Mouse (Mus musculus) cortical plate, adult 2 months (tissue): ENCODE results near the gene Kctd18. TPM values are rescaled to one million over a fixed set of nuclear protein-coding genes. Genes with fewer than 3 reads are reported as not detected.
A peak's percentile ranks its signal among the peaks of the same experiment; 100 is the strongest.

Source experiments
- H3K27ac ChIP-seq: fragments of 200-500 bp; 2 replicates; pipeline ENCODE4 v1.5.1; 2012; ENCODE audit warnings: low read length, control low read depth, inconsistent platforms; ENCODE audit not compliant: insufficient read depth
- H3K4me1 ChIP-seq: fragments of 200-500 bp; 2 replicates; pipeline ENCODE4 v1.6.1; 2011; ENCODE audit warnings: low read length; ENCODE audit not compliant: control insufficient read depth, insufficient read depth
- H3K4me3 ChIP-seq: fragments of 200-500 bp; 2 replicates; pipeline ENCODE4 v1.5.1; 2011; ENCODE audit warnings: mild to moderate bottlenecking, low read length, control low read depth; ENCODE audit not compliant: insufficient read depth
- CTCF ChIP-seq: fragments of 200-500 bp; IDR thresholded peaks from 2 replicates; pipeline ENCODE4 v1.5.1; 2011; ENCODE audit warnings: mild to moderate bottlenecking, control low read depth, low read length; ENCODE audit not compliant: insufficient read depth; ENCODE audit errors: extremely low read depth
- POLR2A ChIP-seq: fragments of 200-500 bp; IDR thresholded peaks from 2 replicates; pipeline ENCODE4 v1.6.1; 2011; ENCODE audit warnings: mild to moderate bottlenecking, low read length, control low read depth; ENCODE audit not compliant: insufficient read depth; ENCODE audit errors: extremely low read depth
- polyA plus RNA-seq: library from polyadenylated mRNA; depleted of rRNA; stranded (reverse); fragments of >200 nt; gene quantifications from 2 replicates; pipeline ENCODE4 v1.2.3, GENCODE M21; 2012

Gene Kctd18
- polyA plus RNA-seq, 1 experiment = 21.4 TPM

DNA sequence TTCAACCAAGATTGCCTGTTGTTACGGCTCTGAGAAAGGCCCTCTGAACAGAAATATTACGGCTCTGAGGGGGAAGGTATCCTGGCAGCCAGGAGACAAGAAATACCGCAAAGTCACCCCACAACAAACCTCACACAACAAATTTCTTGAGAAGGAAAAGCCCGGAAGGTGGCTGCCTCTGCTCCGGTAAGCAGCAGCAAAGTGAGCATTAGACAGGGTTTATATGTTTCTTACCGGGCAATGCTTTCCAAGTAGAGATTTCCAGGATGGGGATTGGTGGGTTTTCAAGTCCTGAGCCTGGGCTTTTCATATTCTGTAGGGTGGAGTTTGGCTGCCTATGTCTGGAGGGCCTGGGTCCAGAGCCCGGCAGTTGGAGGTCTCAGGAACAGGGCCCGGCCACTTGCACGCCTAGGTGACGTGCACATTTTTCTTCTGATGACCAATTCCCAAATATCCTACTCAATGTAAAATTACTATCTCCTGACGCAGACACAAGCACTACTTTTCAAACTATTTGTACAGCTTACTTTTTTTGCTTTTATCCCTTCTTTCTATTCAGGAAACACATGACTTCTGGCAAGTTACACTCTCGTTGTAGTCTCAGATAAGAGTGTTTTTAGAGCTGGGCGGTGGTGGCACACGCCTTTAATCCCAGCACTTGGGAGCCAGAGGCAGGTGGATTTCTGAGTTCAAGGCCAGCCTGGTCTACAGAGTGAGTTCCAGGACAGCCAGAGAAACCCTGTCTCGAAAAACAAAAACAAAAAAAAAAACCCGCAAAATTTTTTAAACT, 65.0 kb downstream of the Kctd18 start:
- no peak for TF ChIP-seq CTCF
- no peak for TF ChIP-seq POLR2A
- H3K4me3 ChIP-seq = no peak overlapping the region
- no peak overlapping the region for H3K27ac ChIP-seq
- H3K4me1 ChIP-seq = no peaks in the 10 kb centered on the region

DNA sequence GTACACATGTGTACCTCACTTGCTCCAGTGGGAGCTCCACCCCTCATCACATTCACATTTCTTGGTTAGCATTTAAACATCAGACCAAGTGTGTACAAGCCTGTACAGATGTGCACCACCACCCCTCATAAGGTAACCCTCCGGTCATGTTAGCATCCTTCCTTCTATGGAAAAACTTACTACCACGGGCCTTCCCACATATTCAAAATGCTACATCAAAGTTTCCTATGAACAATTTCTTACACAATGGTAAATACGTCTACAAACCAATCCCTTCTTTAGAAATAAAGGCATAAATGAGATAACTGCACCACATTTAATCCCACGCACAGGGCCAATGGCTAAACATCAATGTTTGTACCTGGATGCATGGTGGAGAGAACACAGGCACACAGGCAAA, 66.2 kb downstream of the Kctd18 start:
- no peak overlapping the region for H3K4me3 ChIP-seq
- no peak for TF ChIP-seq CTCF
- no peak for TF ChIP-seq POLR2A
- no peaks in the 10 kb centered on the region for H3K4me1 ChIP-seq
- H3K27ac ChIP-seq = no peak overlapping the region

DNA sequence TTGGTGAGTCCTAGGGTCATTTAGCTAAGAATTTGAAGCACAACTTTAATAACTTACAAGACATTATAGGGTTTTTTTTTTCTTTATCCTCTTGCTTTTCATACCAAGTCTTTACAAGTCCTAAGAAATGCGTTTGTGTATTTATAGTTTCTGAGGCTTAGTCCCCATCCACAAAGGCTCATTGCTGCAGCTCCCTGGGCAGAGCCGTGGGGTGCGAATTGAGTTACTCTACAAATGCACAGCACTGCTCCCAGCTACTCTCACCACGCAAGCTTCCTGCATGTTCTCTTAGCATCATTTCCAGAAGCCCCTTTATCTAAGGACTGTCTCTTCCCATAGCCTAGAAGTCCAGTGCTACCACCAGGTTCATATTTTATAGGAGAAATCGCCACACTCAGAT, 69.0 kb downstream of the Kctd18 start:
- H3K4me3 ChIP-seq = no peak overlapping the region
- no peak overlapping the region for H3K27ac ChIP-seq
- TF ChIP-seq POLR2A (no peak), CTCF (no peak)
- no peaks in the 10 kb centered on the region for H3K4me1 ChIP-seq

DNA sequence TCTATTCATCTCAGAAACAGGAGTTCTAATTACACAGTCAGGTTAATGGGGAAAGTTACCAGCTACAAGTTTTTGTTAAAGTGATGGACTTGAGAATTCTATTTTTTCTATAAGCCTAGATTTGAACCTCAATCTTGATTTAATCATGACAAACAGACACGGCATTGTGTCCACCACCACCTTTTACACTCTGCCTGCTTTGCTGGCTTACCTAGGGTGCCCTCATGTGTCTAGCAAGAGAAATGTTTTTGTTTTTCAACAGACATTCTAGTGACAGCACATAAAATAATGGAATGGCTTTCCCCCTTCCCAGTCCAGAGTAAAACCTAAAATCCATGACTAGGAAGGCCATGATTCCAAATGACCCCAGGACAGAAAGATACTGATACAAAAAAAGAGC, 69.6 kb downstream of the Kctd18 start:
- peak; percentile 72 for TF ChIP-seq CTCF
- no peak for TF ChIP-seq POLR2A
- Histone ChIP-seq H3K4me1 (no peaks in the 10 kb centered on the region), H3K4me3 (no peak overlapping the region), H3K27ac (no peak overlapping the region)

DNA sequence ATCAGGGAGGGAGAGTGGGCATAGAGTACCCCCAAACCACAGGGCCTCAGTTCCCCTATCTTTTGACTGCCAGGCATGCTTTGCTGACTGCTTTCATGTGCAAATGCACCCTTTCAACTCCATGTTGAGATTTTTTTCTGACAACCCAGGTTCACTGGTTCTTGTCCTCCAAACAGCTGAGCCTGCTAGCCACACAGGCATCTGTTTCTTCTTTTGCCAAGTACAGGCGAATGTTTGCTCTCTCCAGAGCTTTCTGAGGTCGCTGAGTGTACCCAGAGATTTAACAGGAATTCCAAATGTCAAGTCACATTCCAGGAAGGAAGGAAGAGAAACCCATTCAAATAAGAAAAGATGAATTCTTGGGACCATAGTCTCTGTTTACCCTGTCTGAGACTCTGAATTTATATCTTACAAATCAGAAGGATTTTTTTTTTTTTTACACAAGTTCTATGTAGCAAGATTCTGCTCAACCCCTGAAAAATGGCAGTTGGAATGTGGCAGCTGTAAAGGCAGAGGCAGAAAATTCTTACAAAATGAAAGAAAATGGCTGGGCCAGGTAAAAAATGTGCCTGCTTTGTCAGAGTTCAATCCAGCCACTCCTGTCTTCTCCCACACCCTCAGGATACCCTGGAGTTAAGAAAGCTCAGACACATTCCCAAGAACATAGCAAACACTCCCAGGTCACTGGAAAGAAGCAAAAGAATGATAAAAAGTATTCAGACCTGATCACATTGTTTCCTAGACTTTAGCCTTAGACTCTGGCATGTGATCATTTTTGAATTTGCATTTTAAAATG, 71.0 kb downstream of the Kctd18 start:
- TF ChIP-seq POLR2A = no peak
- Histone ChIP-seq H3K27ac (no peak overlapping the region), H3K4me3 (no peak overlapping the region), H3K4me1 (no peaks in the 10 kb centered on the region)

DNA sequence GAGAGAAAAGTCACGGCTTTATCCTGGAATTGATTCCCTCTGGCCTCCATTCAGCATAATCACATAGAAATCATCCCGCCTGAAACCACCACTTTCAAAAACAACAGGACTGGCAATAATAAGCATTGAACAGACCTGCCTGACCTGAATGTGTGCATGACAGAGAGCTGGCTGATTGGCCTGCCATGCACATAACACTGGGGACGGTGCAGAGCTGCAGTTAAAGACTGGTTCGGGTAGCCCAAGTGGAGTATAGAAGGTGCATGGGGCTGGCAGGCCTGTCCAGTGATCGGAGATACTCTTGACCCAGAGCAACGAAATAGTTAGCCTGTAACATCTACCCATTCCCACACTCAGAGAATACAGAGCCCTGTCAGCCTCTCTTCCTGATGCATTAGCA, 76.5 kb downstream of the Kctd18 start:
- Histone ChIP-seq H3K4me1 (no peaks in the 10 kb centered on the region), H3K4me3 (no peak overlapping the region), H3K27ac (no peak overlapping the region)
- TF ChIP-seq POLR2A (no peak), CTCF (no peak)

DNA sequence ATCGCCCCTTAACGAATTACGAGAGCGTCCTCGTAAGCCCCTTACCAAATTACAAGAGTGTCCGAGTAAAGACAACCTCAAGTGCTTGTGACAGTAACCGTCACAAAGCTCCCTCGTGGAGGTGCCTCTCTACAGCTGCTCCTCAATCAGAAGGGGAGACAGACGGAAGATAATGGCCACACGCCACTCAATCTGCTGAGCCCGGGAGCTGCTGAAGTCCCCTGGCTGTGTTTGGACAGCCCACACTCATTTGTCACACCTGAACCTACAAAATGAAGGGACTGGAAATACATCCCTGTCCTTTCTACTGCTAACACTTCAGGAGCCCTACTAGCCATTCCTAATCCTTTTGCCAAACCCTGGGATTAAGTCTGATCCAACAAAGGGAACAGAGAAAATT, 77.0 kb downstream of the Kctd18 start:
- H3K4me3 ChIP-seq = no peak overlapping the region
- TF ChIP-seq POLR2A = no peak
- TF ChIP-seq CTCF = no peak
- H3K4me1 ChIP-seq = no peaks in the 10 kb centered on the region
- H3K27ac ChIP-seq = no peak overlapping the region

DNA sequence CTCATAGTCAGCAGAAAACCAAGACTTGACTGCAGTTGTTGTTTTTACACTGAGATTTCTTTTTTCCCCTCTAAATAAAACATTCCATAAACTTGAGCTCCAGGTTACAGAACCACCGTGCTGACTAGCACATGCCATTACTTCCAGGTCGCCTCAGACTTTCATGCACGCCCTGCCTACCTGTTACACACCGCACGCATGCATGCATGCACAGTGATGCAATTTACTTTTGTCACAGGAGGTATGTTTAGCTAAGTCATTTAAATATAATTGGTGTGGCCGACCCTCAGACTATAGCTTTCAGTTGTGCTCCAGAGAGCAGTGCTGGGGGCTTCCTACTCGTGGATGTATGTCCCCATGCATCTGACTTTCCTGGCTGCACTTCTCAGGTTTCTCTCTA, 77.7 kb downstream of the Kctd18 start:
- no peak for TF ChIP-seq CTCF
- TF ChIP-seq POLR2A = no peak
- H3K4me3 ChIP-seq = no peak overlapping the region
- H3K27ac ChIP-seq = no peak overlapping the region
- H3K4me1 ChIP-seq = no peaks in the 10 kb centered on the region

DNA sequence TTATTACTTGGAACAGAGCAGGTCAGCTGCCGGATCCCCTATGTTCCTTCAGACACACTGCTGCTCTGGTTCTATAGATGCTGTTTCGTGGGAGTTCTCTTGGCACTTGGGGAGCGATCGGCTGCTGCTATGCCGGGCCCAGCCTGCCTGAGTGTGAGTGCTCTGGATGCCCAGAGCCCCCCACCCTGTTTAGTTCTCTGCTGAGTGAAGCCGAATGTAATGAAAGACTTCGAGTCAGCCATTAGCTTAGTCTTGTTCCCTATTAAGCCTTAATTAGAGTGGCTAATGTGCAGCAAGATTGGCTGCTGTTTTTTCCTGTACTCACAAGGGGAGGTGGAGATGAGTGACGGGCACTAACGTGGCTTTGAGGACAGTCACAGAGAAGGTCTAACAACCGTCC, 78.1 kb downstream of the Kctd18 start:
- Histone ChIP-seq H3K4me3 (no peak overlapping the region), H3K4me1 (no peaks in the 10 kb centered on the region), H3K27ac (no peak overlapping the region)
- no peak for TF ChIP-seq POLR2A
- no peak for TF ChIP-seq CTCF

DNA sequence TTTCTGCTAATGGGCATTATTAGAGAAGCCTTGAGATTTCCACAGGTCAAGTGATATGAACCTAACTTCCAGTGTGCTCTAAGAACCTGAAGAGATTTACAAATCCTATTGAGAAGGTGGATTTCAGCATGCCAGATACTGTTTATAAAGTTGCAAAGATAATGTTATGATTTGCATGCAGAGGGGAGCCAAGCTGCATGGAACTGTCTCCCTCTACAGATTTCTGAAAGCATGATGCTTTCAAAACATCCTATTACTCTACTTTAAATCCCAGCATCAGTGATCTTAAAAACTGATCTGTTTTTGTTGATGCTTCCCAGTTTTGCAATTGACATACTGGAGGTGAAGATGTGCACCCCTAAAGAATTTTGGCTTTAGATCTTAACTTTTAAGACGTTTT, 84.5 kb downstream of the Kctd18 start:
- TF ChIP-seq POLR2A = no peak
- no peak for TF ChIP-seq CTCF
- no peak overlapping the region for H3K4me3 ChIP-seq
- no peak overlapping the region for H3K27ac ChIP-seq
- H3K4me1 ChIP-seq = no peaks in the 10 kb centered on the region
